Mouse (Mus musculus) forebrain, embryonic 15.5 days (tissue): ENCODE measurements around the gene Adarb1. TPM values are rescaled to one million over a fixed set of nuclear protein-coding genes. Genes with fewer than 3 reads are reported as not detected.

Source experiments
- ATAC-seq: fragments of 200-750 bp; cut with Nextera tagmentation; replicated peaks from 2 replicates; pipeline ENCODE4 v1.8.0; 2017; ENCODE audit warnings: mild to moderate bottlenecking, moderate TSS enrichment, moderate library complexity
- H3K27ac ChIP-seq: fragments of 300-500 bp; sonication (generic); replicated peaks from 2 replicates; pipeline ENCODE4 v1.5.1; 2015; ENCODE audit warnings: mild to moderate bottlenecking, inconsistent platforms
- H3K27me3 ChIP-seq: fragments of 300-500 bp; sonication (generic); 2 replicates; pipeline ENCODE4 v1.6.1; 2015; ENCODE audit warnings: inconsistent platforms
- H3K36me3 ChIP-seq: fragments of 300-500 bp; sonication (generic); 2 replicates; pipeline ENCODE4 v1.6.1; 2015; ENCODE audit warnings: mild to moderate bottlenecking, inconsistent platforms
- H3K4me1 ChIP-seq: fragments of 300-500 bp; sonication (generic); 2 replicates; pipeline ENCODE4 v1.6.1; 2015; ENCODE audit warnings: inconsistent platforms
- H3K4me2 ChIP-seq: fragments of 300-500 bp; sonication (generic); replicated peaks from 2 replicates; pipeline ENCODE4 v1.6.1; 2015; ENCODE audit warnings: mild to moderate bottlenecking, inconsistent platforms
- H3K4me3 ChIP-seq: fragments of 300-500 bp; sonication (generic); 2 replicates; pipeline ENCODE4 v1.5.1; 2015; ENCODE audit warnings: mild to moderate bottlenecking, inconsistent platforms
- H3K9ac ChIP-seq: fragments of 300-500 bp; sonication (generic); replicated peaks from 2 replicates; pipeline ENCODE4 v1.6.1; 2015; ENCODE audit warnings: mild to moderate bottlenecking, inconsistent platforms
- H3K9me3 ChIP-seq: fragments of 300-500 bp; sonication (generic); 2 replicates; pipeline ENCODE4 v1.6.1; 2016; ENCODE audit warnings: inconsistent platforms
- WGBS: fragments of 180-500 bp; shearing (Covaris S2); methylation state at CpG from one replicate; pipeline ENCODE4 v1.1.7; 2015; ENCODE audit warnings: mixed read lengths; 5-methylcytosine and 5-hydroxymethylcytosine counted together
- polyA plus RNA-seq: library from polyadenylated mRNA; unstranded; fragments of >200 nt; fragmentation: Nextera tagmentation; extraction: Ambion mirVana; gene quantifications from 2 replicates; pipeline ENCODE4 v1.2.1, GENCODE M21; 2015

Adarb1 gene
- polyA plus RNA-seq, 1 experiment from 2014 or later, result 11.9 TPM

DNA sequence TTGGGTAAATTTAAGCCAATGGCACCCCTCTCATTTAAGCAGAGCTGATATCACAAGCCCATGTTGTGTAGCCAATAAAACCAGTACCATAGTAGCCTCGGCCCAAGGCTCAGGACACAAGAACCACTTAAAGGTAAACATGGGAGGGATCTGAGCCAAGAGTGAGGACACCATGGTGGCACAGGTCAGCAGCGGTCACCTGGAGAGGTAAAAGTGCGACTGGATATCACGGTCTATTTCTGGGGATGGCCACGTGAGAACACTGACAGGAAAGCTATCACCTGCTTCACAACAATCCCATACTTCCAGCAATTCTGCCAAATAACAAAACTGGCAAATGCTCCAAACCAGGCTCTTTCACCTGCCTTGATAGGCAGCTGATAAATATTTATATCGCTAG lies 17.0 kb downstream of the Adarb1 start:
- Histone ChIP-seq H3K27me3 (no peaks in the 10 kb centered on the region), H3K27ac (no peak overlapping the region), H3K36me3 (no peaks in the 10 kb centered on the region), H3K4me2 (no peak overlapping the region), H3K4me1 (no peaks in the 10 kb centered on the region), H3K9me3 (no peaks in the 10 kb centered on the region), H3K4me3 (no peak overlapping the region), H3K9ac (no peak overlapping the region)
- 97% methylated on average over 6 of the region's 6 CpGs for WGBS
- no peak for ATAC-seq

DNA sequence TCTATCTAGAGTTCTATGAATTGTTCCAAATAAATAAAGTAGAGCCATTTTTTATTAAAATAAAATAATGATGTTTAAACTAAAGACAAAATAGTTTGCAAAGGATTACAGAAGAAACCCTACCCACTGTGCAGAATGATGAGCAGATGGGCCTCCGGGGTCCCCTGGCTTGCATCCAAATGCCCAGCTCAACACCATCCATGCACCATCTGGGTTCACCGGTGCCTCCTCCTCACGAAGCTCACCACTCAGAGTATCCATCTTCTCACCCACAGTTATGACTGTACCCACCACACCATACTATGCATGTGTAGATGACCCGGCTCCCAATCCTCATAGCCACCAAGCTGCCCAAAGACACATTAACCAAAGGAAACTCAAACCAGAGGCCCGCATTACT lies 18.1 kb downstream of the Adarb1 start:
- Histone ChIP-seq H3K4me2 (no peak overlapping the region), H3K9ac (no peak overlapping the region), H3K9me3 (no peaks in the 10 kb centered on the region), H3K4me1 (no peaks in the 10 kb centered on the region), H3K4me3 (no peak overlapping the region), H3K36me3 (no peaks in the 10 kb centered on the region), H3K27me3 (no peaks in the 10 kb centered on the region), H3K27ac (no peak overlapping the region)
- WGBS, result 72% methylated on average over 5 of the region's 5 CpGs
- ATAC-seq, result 0 out of 2 replicates have a peak, but pooled peaks have one; percentile 38

DNA sequence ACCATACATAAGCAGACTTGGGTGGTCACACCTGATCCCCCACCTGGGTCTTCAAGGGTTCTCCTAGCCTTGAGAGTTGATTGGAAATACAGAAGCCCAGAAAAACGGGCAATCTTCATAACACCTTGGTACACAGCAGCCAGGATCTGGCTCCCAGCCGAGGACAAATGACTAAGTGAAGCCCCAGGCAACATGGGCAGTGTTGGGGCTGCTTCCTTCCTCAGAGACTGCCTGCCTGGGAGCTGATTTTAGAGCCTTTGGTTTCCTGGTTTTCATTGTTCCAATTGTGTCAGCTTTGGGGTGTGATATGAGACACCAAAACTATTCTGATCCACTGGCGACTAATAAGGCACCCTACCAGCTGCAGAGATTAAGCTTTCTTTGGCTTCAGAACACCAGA lies 20.0 kb downstream of the Adarb1 start:
- Histone ChIP-seq H3K9me3 (no peaks in the 10 kb centered on the region), H3K4me1 (no peaks in the 10 kb centered on the region), H3K4me3 (no peak overlapping the region), H3K36me3 (no peaks in the 10 kb centered on the region), H3K27me3 (no peaks in the 10 kb centered on the region), H3K9ac (no peak overlapping the region), H3K4me2 (no peak overlapping the region), H3K27ac (no peak overlapping the region)
- WGBS, result 55% methylated on average over 3 of the region's 3 CpGs
- ATAC-seq, result no peak

GRCm38 (mm10) chr10:77397056-77397642 lies 20.9 kb downstream of the Adarb1 start:
- ATAC-seq, result no peak
- no peak overlapping the region for H3K9ac ChIP-seq
- no peaks in the 10 kb centered on the region for H3K36me3 ChIP-seq
- H3K4me2 ChIP-seq, result no peak overlapping the region
- H3K27ac ChIP-seq, result no peak overlapping the region
- H3K4me1 ChIP-seq, result no peaks in the 10 kb centered on the region
- H3K27me3 ChIP-seq, result no peaks in the 10 kb centered on the region
- 94% methylated on average over 6 of the region's 6 CpGs for WGBS
- no peaks in the 10 kb centered on the region for H3K9me3 ChIP-seq
- no peak overlapping the region for H3K4me3 ChIP-seq

GRCm38 (mm10) chr10:77396015-77396414 lies 22.1 kb downstream of the Adarb1 start:
- no peaks in the 10 kb centered on the region for H3K36me3 ChIP-seq
- H3K9me3 ChIP-seq, result no peaks in the 10 kb centered on the region
- H3K4me3 ChIP-seq, result no peak overlapping the region
- no peak overlapping the region for H3K4me2 ChIP-seq
- no peaks in the 10 kb centered on the region for H3K27me3 ChIP-seq
- no peak overlapping the region for H3K9ac ChIP-seq
- no peak for ATAC-seq
- 94% methylated on average over 1 of the region's 1 CpGs for WGBS
- no peaks in the 10 kb centered on the region for H3K4me1 ChIP-seq
- H3K27ac ChIP-seq, result no peak overlapping the region

DNA sequence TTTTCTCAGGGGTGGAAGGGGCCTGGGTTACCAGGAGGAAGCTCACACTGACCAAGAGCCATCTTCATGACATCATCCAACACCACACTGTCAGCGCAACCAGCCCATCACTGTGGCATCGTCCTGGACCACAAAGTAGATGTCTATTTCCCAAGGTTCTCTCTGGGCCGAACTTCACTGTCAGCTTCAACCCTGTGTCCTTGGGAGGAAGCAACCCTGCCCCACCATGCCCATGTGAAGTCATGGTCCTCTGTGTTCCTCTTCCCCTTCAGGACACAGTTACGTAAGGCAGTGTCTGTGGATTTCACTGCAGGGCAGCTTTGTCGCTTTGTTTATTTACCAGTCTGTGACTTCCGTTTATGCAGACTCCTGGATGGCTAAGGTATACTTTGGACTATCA lies 27.0 kb downstream of the Adarb1 start:
- Histone ChIP-seq H3K9ac (no peak overlapping the region), H3K4me1 (no peaks in the 10 kb centered on the region), H3K9me3 (no peaks in the 10 kb centered on the region), H3K36me3 (no peaks in the 10 kb centered on the region), H3K27me3 (no peaks in the 10 kb centered on the region), H3K27ac (no peak overlapping the region), H3K4me2 (no peak overlapping the region), H3K4me3 (no peak overlapping the region)
- 94% methylated on average over 6 of the region's 6 CpGs for WGBS
- ATAC-seq, result no peak

GRCm38 (mm10) chr10:77387558-77387957 lies 30.5 kb downstream of the Adarb1 start:
- peaks cover 10% of the 10 kb centered on the region; the same call in 1 of the 2 replicates for H3K4me1 ChIP-seq
- no peak for ATAC-seq
- H3K4me2 ChIP-seq, result no peak overlapping the region
- WGBS, result 98% methylated on average over 1 of the region's 1 CpGs
- no peak overlapping the region for H3K9ac ChIP-seq
- no peaks in the 10 kb centered on the region for H3K27me3 ChIP-seq
- no peak overlapping the region for H3K4me3 ChIP-seq
- H3K27ac ChIP-seq, result no peak overlapping the region
- no peaks in the 10 kb centered on the region for H3K36me3 ChIP-seq
- no peaks in the 10 kb centered on the region for H3K9me3 ChIP-seq

DNA sequence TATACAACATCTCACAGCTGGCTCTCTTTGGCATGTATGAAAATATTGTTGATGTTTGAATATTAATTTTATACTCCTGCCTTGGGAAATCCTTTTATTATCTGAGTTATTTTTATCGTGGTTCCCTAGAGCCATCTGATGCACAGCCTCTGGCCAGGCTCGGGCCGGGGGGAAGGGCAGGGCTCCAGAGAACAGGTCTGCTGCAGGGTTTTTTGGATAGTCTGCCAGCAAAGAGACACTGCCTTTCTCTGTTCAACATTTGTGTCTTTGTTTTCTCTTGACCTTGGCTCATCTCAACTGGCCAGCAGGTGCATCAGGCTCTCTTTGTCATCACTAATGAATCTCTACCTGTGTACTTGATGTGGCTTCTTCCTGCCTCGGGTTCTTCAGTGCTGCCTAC lies 32.3 kb downstream of the Adarb1 start:
- no peaks in the 10 kb centered on the region for H3K36me3 ChIP-seq
- H3K9me3 ChIP-seq, result no peaks in the 10 kb centered on the region
- ATAC-seq, result no peak
- no peak overlapping the region for H3K9ac ChIP-seq
- H3K4me2 ChIP-seq, result no peak overlapping the region
- WGBS, result 89% methylated on average over 4 of the region's 4 CpGs
- H3K27me3 ChIP-seq, result no peaks in the 10 kb centered on the region
- H3K4me3 ChIP-seq, result no peak overlapping the region
- H3K27ac ChIP-seq, result no peak overlapping the region
- peaks cover 10% of the 10 kb centered on the region; the same call in 1 of the 2 replicates for H3K4me1 ChIP-seq

GRCm38 (mm10) chr10:77383045-77383444 lies 35.0 kb downstream of the Adarb1 start:
- Histone ChIP-seq H3K36me3 (no peaks in the 10 kb centered on the region), H3K27ac (no peak overlapping the region), H3K9me3 (no peaks in the 10 kb centered on the region), H3K4me3 (no peak overlapping the region), H3K4me2 (no peak overlapping the region), H3K27me3 (no peaks in the 10 kb centered on the region), H3K4me1 (peaks cover 10% of the 10 kb centered on the region; the same call in 1 of the 2 replicates), H3K9ac (no peak overlapping the region)
- ATAC-seq, result no peak
- WGBS, result 62% methylated on average over 8 of the region's 8 CpGs

DNA sequence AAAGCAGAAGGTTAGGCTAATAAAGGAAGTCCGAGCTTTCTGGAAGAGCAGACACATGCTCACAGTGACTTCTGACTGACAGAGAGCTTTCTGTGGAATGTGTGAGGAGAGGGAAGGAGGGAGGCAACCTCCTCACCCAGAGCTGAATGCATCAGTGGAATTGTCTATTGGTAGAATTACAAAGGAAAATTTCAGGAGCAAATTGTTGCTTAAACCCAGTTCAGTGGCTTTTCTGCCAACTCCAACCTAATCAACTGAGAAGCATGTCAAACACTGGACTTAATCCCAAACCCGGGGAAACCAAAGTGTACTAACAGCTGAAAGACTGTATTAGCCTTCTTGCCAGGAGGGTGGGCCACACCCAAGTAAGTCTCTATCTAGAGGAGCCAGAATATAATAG lies 36.9 kb downstream of the Adarb1 start:
- Histone ChIP-seq H3K4me1 (peaks cover 10% of the 10 kb centered on the region; the same call in 1 of the 2 replicates), H3K9ac (no peak overlapping the region), H3K4me2 (no peak overlapping the region), H3K27me3 (no peaks in the 10 kb centered on the region), H3K27ac (no peak overlapping the region), H3K36me3 (no peaks in the 10 kb centered on the region), H3K4me3 (no peak overlapping the region), H3K9me3 (no peaks in the 10 kb centered on the region)
- WGBS, result 33% methylated on average over 2 of the region's 2 CpGs
- ATAC-seq, result no peak

DNA sequence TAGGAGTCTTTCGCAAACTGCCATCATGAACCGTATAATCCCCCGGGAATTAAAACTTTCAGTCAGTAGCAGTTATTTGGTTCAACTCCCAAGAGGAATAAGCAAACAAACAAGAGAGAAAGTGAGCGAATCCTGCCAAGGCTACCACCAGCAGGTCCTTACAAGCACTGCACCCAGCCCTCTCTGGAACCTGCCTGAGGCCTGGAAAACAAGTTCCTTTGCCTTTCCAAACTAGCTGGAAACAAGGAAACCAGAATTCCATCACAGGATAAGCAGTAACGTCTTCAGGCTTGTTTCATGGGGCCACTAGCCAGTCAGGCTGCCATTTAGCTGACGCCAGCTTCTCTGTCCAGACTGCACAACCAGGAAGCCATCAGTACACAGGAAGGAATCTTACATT lies 37.4 kb downstream of the Adarb1 start:
- 73% methylated on average over 6 of the region's 6 CpGs for WGBS
- H3K9me3 ChIP-seq, result no peaks in the 10 kb centered on the region
- H3K36me3 ChIP-seq, result no peaks in the 10 kb centered on the region
- H3K4me3 ChIP-seq, result no peak overlapping the region
- no peak overlapping the region for H3K9ac ChIP-seq
- no peak for ATAC-seq
- H3K4me2 ChIP-seq, result no peak overlapping the region
- H3K27me3 ChIP-seq, result no peaks in the 10 kb centered on the region
- no peak overlapping the region for H3K27ac ChIP-seq
- peaks cover 10% of the 10 kb centered on the region; the same call in 1 of the 2 replicates for H3K4me1 ChIP-seq

GRCm38 (mm10) chr10:77379199-77379598 lies 38.9 kb downstream of the Adarb1 start:
- WGBS, result 94% methylated on average over 4 of the region's 4 CpGs
- Histone ChIP-seq H3K4me2 (no peak overlapping the region), H3K36me3 (no peaks in the 10 kb centered on the region), H3K9me3 (no peaks in the 10 kb centered on the region), H3K4me3 (no peak overlapping the region), H3K27ac (no peak overlapping the region), H3K4me1 (peaks cover 10% of the 10 kb centered on the region; the same call in 1 of the 2 replicates), H3K27me3 (no peaks in the 10 kb centered on the region), H3K9ac (no peak overlapping the region)
- ATAC-seq, result no peak

- Histone ChIP-seq H3K4me1 (no peaks in the 10 kb centered on the region; the same call in 1 of the 2 replicates), H3K36me3 (no peaks in the 10 kb centered on the region), H3K27me3 (no peaks in the 10 kb centered on the region), H3K27ac (no peak overlapping the region), H3K4me3 (no peak overlapping the region), H3K9ac (no peak overlapping the region), H3K4me2 (no peak overlapping the region), H3K9me3 (no peaks in the 10 kb centered on the region)
- 95% methylated on average over 1 of the region's 1 CpGs for WGBS
- ATAC-seq, result no peak
These were observed 42.0 kb downstream of the Adarb1 start for GRCm38 (mm10) chr10:77376056-77376455.
